Mouse (Mus musculus): ENCODE measurements around the gene Notch1.

DNA sequence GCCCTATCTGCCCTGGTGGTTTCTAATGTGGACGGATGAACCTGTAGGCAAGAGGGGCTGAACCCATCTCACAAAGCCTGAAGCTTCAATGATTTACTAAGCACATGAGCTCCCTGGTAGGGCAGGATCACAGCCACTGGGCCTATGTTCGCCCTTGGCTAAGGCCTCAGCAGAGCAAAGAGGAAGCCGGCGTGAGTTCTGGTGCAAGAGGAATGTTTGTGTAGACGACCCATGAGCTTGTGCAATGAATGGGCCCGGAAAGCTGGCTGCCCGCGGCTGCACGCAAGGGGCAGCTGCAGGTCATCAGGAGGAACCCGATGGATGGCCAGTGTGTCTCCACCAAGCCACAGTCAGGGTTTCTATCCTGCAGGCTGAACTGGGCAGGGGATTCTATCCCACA lies 33.3 kb upstream of the Notch1 start:
- TF ChIP-seq CTCF (IDR thresholded peaks at IDR 0.05; ENCODE audit: low read depth, low read length) (no peak), POLR2AphosphoS5 (IDR thresholded peaks at IDR 0.05; ENCODE audit: insufficient replicate concordance, low read depth, low read length) (no peak), TAL1 (conservative IDR thresholded peaks at IDR 0.05; ENCODE audit: low read depth, low read length) (no peak), GATA1 (IDR thresholded peaks at IDR 0.05; ENCODE audit: borderline replicate concordance, low read length) (no peak), GATA2 (IDR thresholded peaks at IDR 0.05; ENCODE audit: borderline replicate concordance, low read depth, low read length) (no peak)
